Mouse (Mus musculus) kidney, adult 11 months (tissue): ENCODE data around the gene Cyp2c23.

ENCODE experiments used
- DNase-seq: peaks from one replicate; pipeline ENCODE4 v3.0.0; 2022

Gene Cyp2c23

DNA sequence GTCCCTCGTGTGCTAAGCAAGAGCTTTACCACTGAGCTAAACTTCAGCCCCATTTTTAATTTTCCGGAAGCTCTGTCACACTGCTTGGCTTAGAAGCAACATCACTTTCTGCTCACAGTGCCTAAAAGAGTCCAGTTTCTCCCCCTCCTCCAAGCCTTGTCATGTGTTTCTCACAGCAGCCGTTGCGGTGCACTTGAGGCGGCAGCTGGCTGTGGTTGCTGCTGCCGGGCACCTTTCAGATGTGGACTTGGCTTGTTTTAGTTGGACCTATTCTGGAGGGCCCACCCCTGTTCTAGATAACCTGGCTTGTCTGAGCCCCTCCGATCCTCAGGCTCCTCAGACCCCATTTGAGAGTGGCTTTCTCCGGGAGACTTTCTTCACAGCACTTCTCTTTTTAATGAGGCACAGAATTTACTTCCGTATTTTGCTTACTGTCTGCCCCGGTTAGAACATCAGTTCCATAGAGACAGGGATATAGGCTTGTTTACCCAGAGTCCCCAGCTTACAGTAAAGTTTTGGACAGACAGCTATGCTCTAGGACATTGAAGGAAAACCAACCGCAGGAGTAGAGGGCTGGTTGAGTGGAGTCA lies 63.4 kb downstream of the Cyp2c23 start:
- DNase-seq: no peak

DNA sequence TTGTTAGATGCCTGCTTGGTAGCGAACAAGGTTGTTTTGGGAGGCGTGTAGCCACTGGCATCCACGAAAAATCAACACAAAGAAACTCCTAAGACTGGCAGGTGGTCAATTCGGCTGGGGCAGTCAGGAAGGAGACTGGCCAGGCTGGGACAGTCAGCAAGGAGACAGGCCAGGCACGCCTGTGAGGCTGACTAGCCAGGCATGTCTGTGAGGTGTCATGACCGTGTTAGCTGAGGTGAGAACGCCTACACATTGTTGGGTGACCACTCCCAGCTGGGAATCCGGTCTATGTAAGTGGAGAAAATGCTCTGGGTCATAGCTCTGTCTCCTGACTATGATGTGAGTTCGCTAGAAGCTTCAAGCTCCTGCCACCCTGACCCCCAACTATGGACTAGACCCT lies 66.2 kb downstream of the Cyp2c23 start:
- no peak for DNase-seq

DNA sequence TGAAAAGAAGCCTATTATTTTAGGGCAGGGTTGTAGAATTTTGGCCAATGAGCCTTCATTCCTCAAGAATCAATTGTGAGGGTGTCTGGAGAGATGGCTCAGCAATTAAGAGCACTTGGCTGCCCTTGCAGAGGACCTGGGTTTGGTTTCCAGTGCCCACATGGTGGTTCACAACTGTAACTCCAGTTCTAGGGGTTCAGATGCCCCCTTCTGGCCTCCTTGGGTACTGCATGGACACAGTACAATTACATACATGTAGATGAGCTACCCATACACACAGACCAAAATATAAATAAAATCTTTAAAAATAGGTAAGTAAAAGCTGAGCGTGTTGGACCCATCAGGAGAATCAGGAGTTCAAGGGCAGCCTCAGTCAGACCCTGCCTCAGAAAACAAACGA lies 67.8 kb downstream of the Cyp2c23 start:
- no peak for DNase-seq

DNA sequence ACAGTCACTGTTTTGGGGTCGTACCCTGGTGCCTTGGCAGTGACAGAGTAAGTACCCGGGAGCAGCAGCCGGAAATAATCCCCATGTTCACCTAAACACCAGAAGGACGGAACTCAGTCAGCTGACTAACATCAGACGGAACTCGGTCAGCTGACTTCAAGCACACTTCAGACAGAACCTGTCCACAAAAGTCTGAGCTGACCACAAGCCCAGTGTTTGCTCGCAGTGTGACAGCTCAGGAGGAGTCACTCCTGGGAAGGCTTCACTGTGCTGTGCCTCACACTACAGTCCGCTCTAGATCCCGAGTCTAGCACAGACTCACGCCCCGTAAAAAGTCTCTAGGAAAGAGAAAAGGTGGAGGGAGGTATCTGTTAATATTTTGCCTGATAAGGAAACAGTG lies 69.0 kb downstream of the Cyp2c23 start:
- DNase-seq: no peak

DNA sequence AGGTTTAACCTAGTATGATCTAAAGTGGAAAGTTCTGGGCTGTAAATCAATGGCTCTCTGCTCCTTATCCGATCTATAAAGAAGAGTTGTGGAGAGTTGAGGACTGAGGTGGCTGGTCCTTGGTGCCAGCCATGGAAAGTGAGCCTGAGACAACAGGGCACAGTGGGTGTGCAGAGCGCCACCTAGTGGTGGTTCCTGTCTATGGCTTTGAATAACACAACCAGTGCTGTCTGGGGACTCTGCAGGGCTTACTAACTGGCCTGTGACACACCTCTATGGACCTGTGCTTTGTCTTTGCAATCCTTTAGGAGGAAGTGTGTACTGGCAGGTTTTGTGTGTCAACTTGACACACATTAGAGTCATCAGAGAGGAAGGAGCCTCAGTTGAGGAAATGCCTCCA lies 69.8 kb downstream of the Cyp2c23 start:
- peak; percentile 58 for DNase-seq

DNA sequence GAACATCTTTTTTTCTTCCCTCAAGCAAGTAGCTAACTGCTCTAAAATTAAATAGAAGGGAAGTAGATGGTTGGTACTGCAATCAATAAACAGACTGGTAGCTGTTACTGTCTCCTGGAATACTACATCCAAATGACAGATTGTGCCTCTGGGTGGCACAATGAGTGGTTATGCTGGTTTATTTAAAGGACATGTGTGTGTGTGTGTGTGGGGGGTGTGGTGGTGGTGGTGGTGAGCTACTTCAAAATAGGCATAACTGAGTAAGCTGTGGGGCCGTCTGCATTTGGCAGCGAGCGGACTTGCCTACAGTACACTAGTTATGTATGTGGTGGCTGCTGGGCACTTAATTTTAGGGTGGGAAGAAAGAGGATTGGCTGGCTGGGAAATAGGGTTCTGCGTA lies 71.1 kb downstream of the Cyp2c23 start:
- DNase-seq: no peak

DNA sequence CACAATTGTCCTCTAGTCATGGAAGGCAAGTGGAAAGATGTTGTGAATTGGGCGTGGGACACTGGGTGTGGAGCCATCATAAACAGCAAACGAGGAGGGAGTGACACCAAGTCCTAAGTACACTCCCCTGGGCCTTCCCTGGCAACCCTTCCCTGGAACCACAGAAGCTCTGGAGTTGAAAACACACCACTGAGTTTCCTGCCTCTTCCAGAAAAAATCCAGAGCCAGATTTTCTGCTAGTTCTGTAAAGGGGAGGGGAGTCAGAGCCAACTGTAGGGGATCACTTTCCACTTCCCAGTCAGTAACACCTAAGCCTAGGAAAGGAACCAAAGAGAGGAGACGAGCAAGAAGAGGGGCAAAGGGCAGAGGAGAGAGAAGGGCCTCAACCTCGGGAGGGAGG lies 71.6 kb downstream of the Cyp2c23 start:
- no peak for DNase-seq

DNA sequence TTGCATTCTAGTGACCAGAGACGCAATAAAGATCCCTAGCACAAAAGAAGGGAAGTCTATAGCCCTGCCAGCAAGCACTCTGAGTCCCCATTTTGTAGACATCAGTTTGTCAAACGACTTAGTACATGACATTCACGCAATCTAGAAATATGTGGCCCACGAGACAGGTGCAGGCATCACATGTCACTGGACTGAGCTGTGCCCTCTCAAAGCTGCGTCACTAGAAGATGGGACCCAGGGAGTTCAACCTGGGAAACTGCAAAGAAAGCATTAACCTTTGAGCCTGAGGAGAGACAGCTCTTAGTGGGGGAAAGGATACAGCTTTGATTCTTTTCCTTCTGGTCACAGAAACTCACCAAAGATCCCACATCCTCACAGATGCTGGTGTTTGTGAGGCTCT lies 73.7 kb downstream of the Cyp2c23 start:
- DNase-seq: peak; percentile 35
